Mouse (Mus musculus) adrenal gland, postnatal 4 days (tissue): Measurements from ENCODE around the gene Stk39. TPM values are rescaled to one million over a fixed set of nuclear protein-coding genes. Genes with fewer than 3 reads are reported as not detected.

Source experiments
- DNase-seq, 2 experiments: peaks; one replicate each; pipeline ENCODE4 v3.0.0; 2021 to 2022; ENCODE audit warnings: low spot score in 2 of 2, mixed read lengths in 2 of 2
- total RNA-seq, 2 experiments: library from RNA; stranded (reverse); gene quantifications; 2 replicates each; pipeline ENCODE4 v1.2.3; 2021

Stk39 gene
- total RNA-seq, 2 experiments from 2014 or later: 94.9 to 96.1 TPM

DNA sequence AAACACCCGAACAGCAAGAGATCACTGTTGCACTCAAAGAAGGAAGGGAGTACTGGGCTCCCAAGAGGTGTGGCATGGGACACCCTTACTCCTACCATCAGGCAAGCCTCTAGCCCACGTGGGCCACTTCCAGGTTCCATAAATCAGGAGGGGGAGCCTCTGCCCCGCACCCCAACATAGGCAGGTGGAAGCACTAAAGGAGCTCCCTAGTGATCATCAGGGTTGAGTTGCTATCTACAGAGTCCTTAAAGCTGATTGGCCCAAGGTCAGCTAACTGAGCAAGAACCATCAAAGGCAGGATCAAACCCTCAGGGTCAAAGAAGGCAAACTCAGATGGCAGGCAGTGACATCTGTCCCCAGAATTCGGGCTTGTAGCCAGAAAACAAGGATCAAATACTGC, 8.3 kb downstream of the Stk39 start:
- DNase-seq: no peak

DNA sequence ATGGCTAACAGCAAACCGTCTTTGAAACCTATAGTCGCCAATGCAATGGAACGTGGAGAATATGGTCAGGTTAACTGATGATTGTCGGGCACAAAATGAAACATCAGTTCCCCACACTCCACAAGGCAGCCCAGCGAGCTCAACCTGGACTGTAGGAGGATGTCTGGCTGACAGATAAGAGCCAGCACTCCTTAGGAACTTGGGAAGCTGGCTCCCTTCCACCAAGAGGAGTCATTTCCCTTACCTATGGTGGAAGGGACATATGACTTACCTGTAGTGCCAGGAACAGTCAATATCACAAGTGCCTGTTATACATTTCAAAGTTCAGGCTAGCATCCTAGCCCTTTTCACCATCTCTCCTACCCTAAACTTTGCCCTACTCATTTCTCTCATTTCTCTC, 14.0 kb downstream of the Stk39 start:
- DNase-seq: no peak

DNA sequence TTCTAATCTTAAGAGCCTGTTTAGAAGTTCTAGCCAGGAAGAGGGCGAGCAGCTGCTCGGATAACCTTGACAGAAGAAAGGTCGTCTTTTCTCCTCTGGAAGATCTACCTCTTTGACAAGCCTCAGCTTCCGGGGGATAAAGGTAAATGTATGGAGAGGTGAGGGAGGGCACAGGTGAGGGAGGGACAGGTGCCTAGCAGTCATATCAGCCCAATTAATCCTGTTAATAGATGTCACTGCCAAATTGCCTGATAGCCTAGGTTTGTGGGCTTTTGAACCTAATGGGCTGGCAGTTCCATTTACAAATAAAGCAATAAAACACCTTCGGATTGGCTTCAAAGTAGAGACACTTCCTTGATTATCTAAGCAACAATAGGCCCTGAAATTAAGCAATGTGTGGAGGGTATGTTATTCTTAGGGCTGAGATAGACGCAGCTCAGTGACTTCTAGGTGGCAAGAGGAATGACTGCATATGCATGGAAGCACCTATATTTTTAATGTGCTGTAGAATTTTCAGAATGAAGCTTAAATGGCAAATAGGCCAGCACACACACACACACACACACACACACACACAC, 14.5 kb downstream of the Stk39 start:
- DNase-seq: no peak

DNA sequence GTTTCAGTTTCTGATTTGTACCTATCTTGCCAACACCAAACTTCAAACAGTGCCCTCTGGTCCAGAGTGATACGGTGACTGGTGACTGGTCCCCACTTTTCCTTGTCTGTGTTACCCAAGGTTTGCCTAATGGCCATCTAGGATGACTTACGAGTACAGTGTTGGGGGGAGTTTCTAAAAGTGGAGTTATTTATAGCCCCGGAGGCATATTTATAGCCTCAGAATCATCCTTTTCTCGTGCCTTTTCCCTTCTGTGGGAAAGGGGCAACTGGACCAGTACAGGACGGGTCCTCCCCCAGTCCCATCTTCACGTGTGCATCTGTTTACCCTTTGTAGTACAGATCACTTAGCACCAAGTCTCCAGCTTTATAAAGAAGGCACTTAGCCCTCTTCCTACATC, 15.2 kb downstream of the Stk39 start:
- DNase-seq: no peak

DNA sequence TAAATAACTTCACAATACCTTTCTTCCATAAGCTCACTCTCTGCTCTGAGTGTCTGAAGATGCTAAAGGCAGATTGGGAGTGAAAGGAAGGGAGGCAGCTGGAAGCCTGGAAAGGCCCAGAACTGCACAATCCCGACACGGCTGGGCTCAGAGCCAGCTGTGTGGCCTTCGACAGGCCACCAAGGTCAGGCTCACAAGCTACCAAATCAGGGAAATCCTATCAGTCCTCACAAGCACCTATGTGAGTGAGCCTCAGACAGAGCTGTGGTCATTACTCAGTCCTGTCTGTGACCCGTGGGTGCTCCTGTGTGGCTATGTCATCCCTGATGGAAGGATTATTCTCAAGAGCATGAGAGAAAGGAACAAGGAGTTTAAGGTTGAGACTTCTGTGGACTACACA, 19.7 kb downstream of the Stk39 start:
- DNase-seq: no peak

DNA sequence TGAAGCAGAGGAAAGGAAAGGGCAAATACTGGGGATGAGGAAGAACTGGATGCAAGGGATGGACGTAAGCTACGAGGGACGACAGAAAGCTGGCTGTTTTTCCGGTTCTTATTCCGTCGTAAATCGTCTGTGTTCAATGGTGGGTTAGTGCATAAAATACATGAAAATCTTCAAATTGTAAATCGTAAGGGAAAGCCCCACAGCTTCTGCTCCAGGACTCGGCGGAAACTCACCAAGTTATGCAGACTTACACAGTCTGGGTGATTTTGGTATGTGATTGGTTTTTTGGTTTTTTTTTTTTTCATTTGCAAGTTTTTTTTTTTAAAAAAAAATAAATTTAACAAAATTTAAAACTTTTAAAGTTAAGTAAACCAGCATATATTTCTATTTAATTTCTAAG, 24.0 kb downstream of the Stk39 start:
- DNase-seq: no peak

DNA sequence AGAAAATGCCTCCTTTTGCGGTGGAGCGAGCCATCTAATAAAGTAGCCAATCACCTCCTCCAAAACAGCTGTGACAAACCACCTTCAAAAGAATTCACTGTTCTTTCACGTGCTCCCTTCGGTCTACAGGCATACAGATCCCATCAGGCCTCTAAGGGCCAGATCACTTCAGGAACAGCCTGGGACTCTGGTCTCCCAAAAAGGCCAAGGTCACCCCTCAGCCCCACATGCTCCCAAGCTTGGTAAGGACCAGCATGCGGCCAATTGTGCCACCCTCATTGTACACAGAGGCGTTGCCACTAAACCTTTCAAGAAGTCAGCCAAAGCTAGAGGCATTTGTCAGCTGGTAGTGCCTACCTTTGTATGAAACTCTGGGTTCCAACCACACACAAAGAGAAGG, 28.9 kb downstream of the Stk39 start:
- DNase-seq: no peak

DNA sequence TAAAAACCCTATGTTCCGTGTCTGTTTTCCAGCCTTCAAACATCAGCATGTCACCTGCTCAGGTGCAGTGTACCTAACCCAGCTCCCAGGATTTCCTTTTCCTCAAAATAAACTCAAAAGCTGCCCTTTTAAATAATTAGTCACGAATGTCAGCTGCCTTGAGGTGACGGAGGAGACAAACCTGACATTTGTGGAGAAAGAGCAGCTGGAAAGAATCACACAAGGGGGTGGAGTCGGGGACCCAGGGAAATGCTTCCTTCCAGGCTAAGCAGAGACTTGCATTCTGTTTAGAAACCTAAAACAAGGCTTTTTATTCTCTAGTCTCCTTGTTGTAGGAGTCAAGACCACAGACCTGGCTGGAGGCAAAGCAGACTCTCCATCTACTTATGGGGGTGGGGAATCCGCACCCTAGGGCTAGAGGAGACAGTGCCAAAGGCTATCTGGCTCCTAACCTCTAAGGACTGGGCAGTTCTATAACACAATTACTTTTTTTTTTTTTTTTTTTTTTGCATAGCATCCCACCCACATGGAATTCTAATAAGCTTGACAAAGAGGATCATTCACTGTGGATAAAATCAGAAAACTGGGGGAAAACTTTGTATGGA, 29.9 kb downstream of the Stk39 start:
- DNase-seq: no peak

DNA sequence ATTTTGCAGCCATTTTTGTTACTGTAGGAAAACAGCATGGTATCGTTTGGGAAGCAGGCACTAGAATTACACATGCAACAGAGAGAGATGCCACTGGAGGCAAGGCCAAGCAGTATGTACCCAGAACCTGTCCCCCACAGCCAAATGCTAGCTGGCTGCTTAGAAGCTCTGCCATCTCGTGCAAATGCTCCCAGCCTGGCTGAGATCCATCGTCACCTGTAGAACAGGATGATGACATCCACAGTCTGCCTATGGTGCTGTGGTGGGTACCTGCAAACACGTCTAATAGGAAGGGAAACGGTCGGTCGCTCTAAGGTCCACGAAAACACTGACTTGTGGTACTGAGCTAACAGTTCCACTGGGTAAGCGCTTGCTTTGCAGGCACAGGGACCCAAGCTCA, 32.5 kb downstream of the Stk39 start:
- DNase-seq: no peak

DNA sequence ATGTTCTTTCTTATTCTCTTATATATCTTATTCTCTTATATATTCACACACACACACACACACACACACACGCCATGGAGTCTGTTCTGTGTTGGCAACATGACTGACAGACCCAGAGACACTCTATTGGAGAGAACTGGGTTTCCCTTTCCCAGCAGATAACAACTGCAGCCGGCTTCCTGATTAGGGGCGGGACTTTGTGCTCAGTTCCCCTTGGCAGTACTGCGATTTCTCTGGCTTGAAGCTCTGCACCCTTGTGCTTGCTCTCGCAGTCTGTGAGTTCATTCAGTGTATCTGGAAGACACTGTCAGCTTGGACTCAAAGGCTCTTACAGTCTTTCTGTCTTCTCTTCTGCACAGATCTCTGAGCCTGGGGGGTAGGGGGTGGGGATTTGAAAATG, 34.1 kb downstream of the Stk39 start:
- DNase-seq: no peak

DNA sequence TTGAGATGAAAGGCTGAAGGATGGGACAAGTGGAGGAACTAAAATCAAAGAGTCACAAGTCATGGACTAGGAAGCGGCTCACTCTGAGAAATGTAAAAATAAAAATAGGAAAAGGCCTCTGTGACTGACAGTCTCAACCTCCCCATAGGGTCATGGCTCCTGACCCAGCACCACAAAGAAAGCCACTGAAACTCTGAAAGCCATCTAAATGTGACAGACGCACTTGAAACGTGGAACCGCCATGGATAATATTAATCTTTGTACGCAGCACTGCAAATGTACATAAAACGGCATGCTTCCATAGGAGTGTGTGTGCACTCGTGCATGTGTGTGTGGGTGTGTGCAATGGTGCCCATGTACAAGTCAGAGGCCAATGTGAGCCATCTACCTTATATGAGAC, 34.9 kb downstream of the Stk39 start:
- no peak for DNase-seq

DNA sequence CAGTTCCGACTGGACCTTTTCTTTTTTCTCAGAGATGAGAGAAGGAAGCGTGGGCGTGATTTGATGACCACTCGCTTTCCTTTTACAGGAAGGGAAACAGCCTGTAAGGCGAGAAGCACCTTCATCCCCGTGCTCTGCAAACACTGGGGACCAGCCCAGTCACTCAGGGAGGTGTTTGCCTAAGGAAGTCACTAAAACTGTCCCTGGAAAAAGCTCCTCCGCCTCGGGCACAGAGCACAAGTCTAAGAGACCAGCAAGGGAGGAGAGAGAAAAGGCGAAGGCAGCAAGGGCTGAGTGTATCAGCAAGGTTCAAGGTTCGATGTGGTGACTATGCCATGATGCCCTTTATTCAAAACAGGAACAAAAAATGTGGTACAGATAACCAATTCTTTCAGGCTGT, 35.8 kb downstream of the Stk39 start:
- DNase-seq: no peak

DNA sequence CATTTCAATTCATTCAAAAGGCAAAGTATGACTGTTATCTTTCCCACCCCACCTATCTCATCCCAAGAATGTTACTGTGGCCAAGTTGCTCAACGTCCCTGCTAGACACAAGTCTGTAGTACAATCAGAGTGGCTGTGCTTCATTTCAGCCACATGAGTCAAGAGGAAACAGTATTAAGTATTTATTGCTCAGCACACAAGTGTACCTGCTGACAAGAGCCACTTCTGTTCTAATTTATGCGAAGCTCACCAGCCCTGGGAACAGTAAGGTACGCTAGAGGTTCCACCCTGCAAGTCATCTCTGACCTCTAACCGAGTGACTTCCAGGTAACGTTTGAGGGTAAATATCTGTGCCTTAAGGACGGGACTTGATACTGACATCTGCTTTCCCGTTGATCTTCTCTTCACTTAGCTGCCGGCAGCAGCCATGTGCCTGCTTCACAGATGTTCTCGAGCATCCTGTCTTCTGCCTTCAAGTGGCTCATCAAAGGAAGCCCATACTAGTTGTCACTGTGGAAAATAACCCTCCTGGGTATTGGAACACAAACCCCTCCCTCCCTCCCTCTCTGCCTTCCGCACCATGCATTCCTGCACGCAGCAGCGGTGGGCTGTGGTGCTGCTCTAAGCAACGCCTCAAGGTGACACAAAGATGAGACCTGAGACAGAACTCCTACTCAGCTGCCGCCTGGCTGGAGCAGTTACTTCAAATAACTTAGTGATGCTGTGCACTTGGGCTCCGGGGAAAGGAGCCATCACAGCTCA, 36.4 kb downstream of the Stk39 start:
- no peak for DNase-seq

DNA sequence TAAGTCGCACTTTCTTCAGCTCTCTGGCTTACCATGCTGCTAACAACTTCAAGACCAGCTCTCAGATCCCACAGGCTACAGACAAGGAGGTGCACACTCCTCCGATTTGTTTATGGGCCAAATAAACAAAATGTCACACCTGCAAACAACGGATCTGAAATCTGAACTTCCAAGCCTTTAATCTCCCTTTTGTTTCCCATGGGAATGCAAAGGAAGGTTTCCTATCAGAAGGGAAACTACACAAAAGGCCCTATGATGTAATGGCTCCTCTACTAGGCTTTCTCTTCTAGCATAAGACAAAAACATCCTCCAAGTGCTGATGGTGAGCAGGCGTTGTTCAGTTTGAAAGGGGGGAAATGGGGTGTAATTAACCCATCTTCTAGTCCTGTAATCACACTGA, 37.1 kb downstream of the Stk39 start:
- DNase-seq: no peak

DNA sequence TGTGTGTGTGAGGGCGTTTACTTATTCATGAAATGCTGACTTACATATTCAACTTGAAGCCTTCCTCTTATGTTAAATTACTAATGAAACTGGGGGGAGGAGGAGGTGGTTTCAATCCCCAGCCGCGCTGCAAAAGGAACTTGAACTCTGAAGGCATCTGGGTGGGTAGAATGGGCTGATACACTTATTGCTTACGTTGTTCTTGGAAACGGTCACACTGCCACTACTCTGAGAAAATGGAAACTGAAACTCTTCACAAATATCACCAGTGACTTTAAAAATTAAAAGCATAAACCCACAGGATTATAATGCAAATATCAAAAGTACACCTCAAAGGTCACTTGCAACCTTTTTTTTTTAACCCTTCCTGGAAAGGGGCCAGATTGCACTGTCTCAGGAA, 37.5 kb downstream of the Stk39 start:
- no peak for DNase-seq

DNA sequence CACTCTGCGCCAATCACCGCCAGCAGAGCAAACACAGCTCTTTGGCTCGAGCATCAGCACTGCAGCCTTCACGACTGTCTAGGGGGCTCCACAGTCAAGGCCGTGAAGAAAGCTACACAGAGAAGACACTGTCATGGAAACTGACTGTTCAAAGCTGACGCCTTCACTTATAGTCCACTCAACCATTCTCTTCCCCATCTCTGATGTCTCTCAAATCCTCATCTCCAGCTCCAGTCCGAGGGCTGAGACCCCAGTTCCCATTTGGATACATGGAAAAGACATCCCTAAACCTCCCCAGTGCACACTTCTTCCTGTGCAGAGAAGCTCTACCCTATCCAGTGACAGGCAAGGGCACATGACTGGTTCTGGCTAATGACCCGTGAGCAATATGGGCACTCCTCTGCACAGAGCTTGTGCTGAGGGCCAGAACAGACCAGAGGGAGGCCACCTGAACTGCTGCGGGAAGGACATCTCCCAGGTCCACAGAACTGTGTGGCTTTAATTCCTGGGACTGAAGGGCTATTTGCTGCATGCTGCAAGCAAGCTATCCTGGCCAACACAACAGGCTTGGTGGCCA, 38.2 kb downstream of the Stk39 start:
- no peak for DNase-seq

DNA sequence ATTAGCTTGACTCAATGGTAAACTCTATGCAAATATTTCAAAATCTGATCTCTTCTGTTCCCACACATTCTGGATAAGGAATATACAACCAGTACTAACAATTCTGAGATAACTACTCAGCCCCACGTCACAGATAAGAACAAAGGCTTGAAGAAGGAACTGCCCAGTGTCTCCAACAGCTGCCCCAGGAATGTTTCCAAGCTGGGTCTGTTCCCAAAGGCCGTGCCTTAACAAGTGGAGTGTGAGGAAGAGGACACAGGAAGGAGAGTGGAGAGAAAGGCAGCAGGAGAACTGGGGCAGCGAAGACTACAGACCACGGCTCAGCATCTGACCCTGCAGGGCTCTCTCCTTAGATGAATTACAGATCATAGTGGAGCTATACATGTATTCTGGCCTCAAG, 39.2 kb downstream of the Stk39 start:
- DNase-seq: no peak

DNA sequence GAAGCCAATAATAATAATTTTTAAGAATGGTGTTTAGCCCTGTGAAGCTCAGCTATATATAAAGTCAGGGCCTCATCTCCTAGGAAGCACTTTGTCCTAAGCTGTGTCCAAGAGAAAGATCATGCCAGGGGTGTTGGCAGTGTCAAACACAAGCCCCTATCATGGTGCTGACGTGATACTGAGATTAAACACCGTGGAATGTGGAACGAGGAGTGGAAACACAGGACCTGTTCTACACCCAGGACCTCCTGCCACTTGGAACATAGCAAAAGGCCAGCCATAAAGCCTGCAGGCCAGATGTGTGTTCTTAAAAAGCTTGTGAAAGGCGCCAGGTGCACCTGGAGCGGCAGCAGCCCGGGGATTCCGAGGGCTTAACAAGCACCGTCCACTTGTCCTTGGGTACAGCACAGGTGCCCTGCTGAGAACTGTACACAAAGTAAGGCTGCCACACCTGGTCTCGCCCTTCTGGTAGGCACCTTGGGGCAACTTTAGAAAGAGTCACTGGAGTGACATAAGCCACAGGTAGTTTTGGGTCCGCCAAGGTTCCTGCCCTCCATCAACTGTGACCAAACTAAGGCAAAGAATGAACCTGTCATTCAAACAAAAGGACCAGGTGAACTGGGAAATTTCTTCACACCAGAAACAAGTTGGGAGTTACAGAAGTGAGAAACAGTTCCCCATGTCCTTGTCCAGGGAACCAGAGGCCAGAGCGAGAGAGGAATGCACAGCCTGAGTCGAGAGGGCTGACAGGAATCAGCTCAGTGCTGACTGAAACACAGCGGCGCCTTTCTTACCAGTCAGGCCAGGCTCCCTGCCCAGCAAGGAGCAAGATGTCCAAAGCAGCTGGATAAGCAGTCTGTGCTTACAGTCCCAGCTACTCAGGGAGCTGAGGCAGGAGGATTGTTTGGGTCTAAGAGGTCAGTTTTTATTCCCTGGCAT, 40.8 kb downstream of the Stk39 start:
- no peak for DNase-seq

DNA sequence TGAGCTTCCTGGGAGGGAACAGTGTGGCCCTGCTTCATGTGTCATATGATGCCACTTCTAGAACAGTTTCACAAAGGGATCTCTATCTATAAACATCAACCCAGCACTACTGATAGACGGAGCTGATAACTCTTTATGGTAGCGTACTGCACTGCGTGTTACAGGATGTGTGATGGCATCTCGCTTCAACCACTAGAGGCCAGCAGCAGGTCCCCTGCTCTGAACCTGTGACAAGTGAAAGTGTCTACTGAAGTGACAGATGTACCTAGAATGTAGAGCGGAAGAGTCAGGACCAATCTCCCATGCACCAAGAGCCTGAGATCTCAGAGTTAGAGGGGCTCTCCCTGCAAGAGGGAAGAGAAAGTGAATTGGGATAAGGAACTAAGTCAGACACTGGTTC, 41.6 kb downstream of the Stk39 start:
- no peak for DNase-seq

DNA sequence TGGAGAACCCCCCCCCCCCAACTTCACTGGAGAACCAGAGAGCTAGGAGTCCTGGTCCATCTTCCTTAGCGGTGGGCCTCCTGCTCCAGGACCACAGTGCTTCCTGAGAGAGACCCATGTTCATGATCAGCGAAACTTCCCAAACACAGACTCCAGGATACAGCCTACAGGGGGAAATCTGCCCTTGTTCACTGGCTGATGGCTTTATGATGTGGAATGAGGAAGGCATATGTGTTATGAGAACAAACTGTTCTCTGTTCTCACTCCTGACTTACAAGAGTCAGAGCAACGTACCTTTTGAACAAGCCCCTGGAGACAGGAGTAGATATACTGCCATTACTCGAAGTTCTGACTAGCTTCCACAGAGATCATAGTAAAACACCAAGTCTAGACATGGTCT, 42.6 kb downstream of the Stk39 start:
- no peak for DNase-seq

DNA sequence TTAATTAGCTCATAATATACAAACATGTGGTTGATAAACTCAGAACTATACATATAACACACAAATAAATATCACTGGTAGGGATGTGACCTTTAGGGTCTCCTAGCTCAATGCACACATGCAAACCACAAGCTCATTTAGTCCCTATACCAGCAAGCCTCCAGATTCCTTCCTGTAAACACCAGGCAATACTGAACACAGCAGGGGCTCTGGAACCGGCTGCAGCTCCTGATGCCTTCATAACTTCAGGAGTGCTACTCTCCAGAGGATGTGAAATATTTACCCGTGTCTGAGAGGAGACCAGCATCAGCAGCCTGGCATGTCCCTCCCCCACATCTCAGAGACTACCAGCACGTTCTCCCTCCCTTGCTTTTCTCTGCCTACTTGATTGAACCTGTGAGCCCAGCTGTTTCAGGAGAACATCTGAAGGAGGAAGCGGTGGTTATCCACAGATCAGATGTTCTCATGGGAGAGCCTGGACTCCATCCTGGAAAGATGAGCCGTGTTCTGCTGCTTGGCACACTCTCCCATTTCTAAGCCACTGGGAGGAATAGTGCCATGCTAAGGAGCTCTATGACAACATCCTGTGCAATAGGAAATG, 45.0 kb downstream of the Stk39 start:
- DNase-seq: no peak
